Mouse (Mus musculus): ENCODE results near the gene Igf2r. TPM values are rescaled to one million over a fixed set of nuclear protein-coding genes. Genes with fewer than 3 reads are reported as not detected.

Gene Igf2r
- total RNA-seq, 2 experiments from 2014 or later: 33.2 to 35.2 TPM

Other genes starting within 250 kb of the Igf2r start
- gene Slc22a2, start 185.5 kb downstream of the Igf2r start, total RNA-seq (2021): 1 to 10 TPM in 1 of 2 experiments, under 1 TPM in 1; 0.89 to 1.2 TPM
- gene Slc22a1, start 93.8 kb downstream of the Igf2r start, total RNA-seq (2021): 1 to 10 TPM in 1 of 2 experiments, under 1 TPM in 1; 0.95 to 1.4 TPM
- gene Mas1, start 98.5 kb upstream of the Igf2r start, total RNA-seq (2021): 1 to 10 TPM; 3.4 to 9.2 TPM
- gene Mrgprh, start 106.4 kb upstream of the Igf2r start, total RNA-seq (2021): not detected
- gene Pnldc1, start 140.6 kb upstream of the Igf2r start, total RNA-seq (2021): 1 to 10 TPM; 2.5 to 3.8 TPM
- gene Tcp1, start 146.0 kb upstream of the Igf2r start, total RNA-seq (2021): 100 to 1,000 TPM; 293 to 304 TPM
- 10 to 100 TPM; 52.2 to 54.9 TPM for gene Mrpl18, start 146.7 kb upstream of the Igf2r start, total RNA-seq (2021)
- 1 to 10 TPM; 1.6 TPM for gene Acat3, start 170.9 kb upstream of the Igf2r start, total RNA-seq (2021)
- 100 to 1,000 TPM; 212 to 235 TPM for gene Acat2, start 191.1 kb upstream of the Igf2r start, total RNA-seq (2021)
- 100 to 1,000 TPM in 1 of 2 experiments, 10 to 100 TPM in 1; 95.1 to 103 TPM for gene Wtap, start 224.5 kb upstream of the Igf2r start, total RNA-seq (2021)
- 100 to 1,000 TPM; 158 TPM for gene Sod2, start 237.2 kb upstream of the Igf2r start, total RNA-seq (2021)

Data from left cerebral cortex, postnatal 4 days (tissue).